Mouse (Mus musculus): Measurements from ENCODE around the gene Clasrp.

GRCm38 (mm10) chr7:19580634-19581033, 23.7 kb downstream of the Clasrp start:
- TF ChIP-seq EP300 (optimal IDR thresholded peaks at IDR 0.05) (no peak), CTCF (IDR thresholded peaks at IDR 0.05; ENCODE audit: low read depth) (0 out of 2 replicates have a peak, but pooled peaks have one; percentile 6)
